Mouse (Mus musculus) forebrain, embryonic 15.5 days (tissue): ENCODE data around the gene Rnf8. TPM values are rescaled to one million over a fixed set of nuclear protein-coding genes. Genes with fewer than 3 reads are reported as not detected.
A peak's percentile ranks its signal among the peaks of the same experiment; 100 is the strongest.
"Not testable (repeated sequence)": the region's sequence is repeated elsewhere in the genome, so short reads cannot be mapped to it uniquely, and the experiment has no call there.

Experiments used
- ATAC-seq: fragments of 200-750 bp; cut with Nextera tagmentation; replicated peaks from 2 replicates; pipeline ENCODE4 v1.8.0; 2017; ENCODE audit warnings: mild to moderate bottlenecking, moderate TSS enrichment, moderate library complexity
- H3K27ac ChIP-seq: fragments of 300-500 bp; sonication (generic); replicated peaks from 2 replicates; pipeline ENCODE4 v1.5.1; 2015; ENCODE audit warnings: mild to moderate bottlenecking, inconsistent platforms
- H3K27me3 ChIP-seq: fragments of 300-500 bp; sonication (generic); 2 replicates; pipeline ENCODE4 v1.6.1; 2015; ENCODE audit warnings: inconsistent platforms
- H3K36me3 ChIP-seq: fragments of 300-500 bp; sonication (generic); 2 replicates; pipeline ENCODE4 v1.6.1; 2015; ENCODE audit warnings: mild to moderate bottlenecking, inconsistent platforms
- H3K4me1 ChIP-seq: fragments of 300-500 bp; sonication (generic); 2 replicates; pipeline ENCODE4 v1.6.1; 2015; ENCODE audit warnings: inconsistent platforms
- H3K4me2 ChIP-seq: fragments of 300-500 bp; sonication (generic); replicated peaks from 2 replicates; pipeline ENCODE4 v1.6.1; 2015; ENCODE audit warnings: mild to moderate bottlenecking, inconsistent platforms
- H3K4me3 ChIP-seq: fragments of 300-500 bp; sonication (generic); 2 replicates; pipeline ENCODE4 v1.5.1; 2015; ENCODE audit warnings: mild to moderate bottlenecking, inconsistent platforms
- H3K9ac ChIP-seq: fragments of 300-500 bp; sonication (generic); replicated peaks from 2 replicates; pipeline ENCODE4 v1.6.1; 2015; ENCODE audit warnings: mild to moderate bottlenecking, inconsistent platforms
- H3K9me3 ChIP-seq: fragments of 300-500 bp; sonication (generic); 2 replicates; pipeline ENCODE4 v1.6.1; 2016; ENCODE audit warnings: inconsistent platforms
- WGBS: fragments of 180-500 bp; shearing (Covaris S2); methylation state at CpG from one replicate; pipeline ENCODE4 v1.1.7; 2015; ENCODE audit warnings: mixed read lengths; 5-methylcytosine and 5-hydroxymethylcytosine counted together
- polyA plus RNA-seq: library from polyadenylated mRNA; unstranded; fragments of >200 nt; fragmentation: Nextera tagmentation; extraction: Ambion mirVana; gene quantifications from 2 replicates; pipeline ENCODE4 v1.2.1, GENCODE M21; 2015

The Rnf8 gene
- polyA plus RNA-seq, 1 experiment from 2014 or later: 97.0 TPM

GRCm38 (mm10) chr17:29595891-29596770 lies 18.5 kb upstream of the Rnf8 start:
- Histone ChIP-seq H3K4me1 (peaks cover 8% of the 10 kb centered on the region; the same call in 1 of the 2 replicates), H3K9ac (no peak overlapping the region), H3K36me3 (0 out of 2 replicates have a peak, but pooled peaks cover 6% of the 10 kb centered on the region), H3K27ac (no peak overlapping the region), H3K27me3 (no peaks in the 10 kb centered on the region), H3K4me2 (no peak overlapping the region), H3K9me3 (no peaks in the 10 kb centered on the region), H3K4me3 (no peak overlapping the region)
- no peak for ATAC-seq
- WGBS: 82% methylated on average over 15 of the region's 15 CpGs

DNA sequence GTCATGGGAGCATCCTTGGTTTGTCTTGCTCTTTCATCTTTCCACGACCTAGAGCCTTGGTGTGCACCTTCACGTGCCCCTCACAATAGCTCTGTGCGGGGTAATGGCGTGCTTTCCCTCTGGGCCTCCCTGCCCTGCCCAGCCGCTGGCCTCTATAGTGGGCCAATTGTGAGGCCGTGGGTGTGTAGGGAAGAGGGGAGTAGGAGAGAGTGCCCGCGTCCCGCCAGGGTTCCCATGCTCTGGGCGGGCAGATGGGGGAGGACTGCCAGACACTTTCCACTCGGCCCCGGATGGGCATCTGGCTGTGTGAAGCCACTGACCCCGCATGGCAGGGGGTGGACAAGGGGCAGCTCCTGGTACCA lies 17.8 kb upstream of the Rnf8 start:
- Histone ChIP-seq H3K36me3 (0 out of 2 replicates have a peak, but pooled peaks cover 6% of the 10 kb centered on the region), H3K27me3 (no peaks in the 10 kb centered on the region), H3K27ac (no peak overlapping the region), H3K9ac (no peak overlapping the region), H3K4me3 (no peak overlapping the region), H3K9me3 (no peaks in the 10 kb centered on the region), H3K4me2 (no peak overlapping the region), H3K4me1 (peaks cover 8% of the 10 kb centered on the region; the same call in 1 of the 2 replicates)
- ATAC-seq: 0 out of 2 replicates have a peak, but pooled peaks have one; percentile 26
- 79% methylated on average over 13 of the region's 13 CpGs for WGBS

- no peaks in the 10 kb centered on the region for H3K27me3 ChIP-seq
- 91% methylated on average over 14 of the region's 14 CpGs for WGBS
- H3K4me3 ChIP-seq: no peak overlapping the region
- no peak overlapping the region for H3K4me2 ChIP-seq
- ATAC-seq: no peak
- no peak overlapping the region for H3K27ac ChIP-seq
- H3K4me1 ChIP-seq: peaks cover 8% of the 10 kb centered on the region; the same call in 1 of the 2 replicates
- H3K9ac ChIP-seq: no peak overlapping the region
- no peaks in the 10 kb centered on the region for H3K9me3 ChIP-seq
- peaks cover 13% of the 10 kb centered on the region; the same call in 1 of the 2 replicates for H3K36me3 ChIP-seq
Observed at GRCm38 (mm10) chr17:29599051-29599450, 15.5 kb upstream of the Rnf8 start.

- Histone ChIP-seq H3K4me3 (no peak overlapping the region), H3K9me3 (no peaks in the 10 kb centered on the region), H3K27ac (no peak overlapping the region), H3K36me3 (peaks cover 13% of the 10 kb centered on the region; the same call in 1 of the 2 replicates), H3K27me3 (no peaks in the 10 kb centered on the region), H3K4me2 (no peak overlapping the region), H3K9ac (no peak overlapping the region), H3K4me1 (peaks cover 8% of the 10 kb centered on the region; the same call in 1 of the 2 replicates)
- WGBS: 84% methylated on average over 8 of the region's 8 CpGs
- no peak for ATAC-seq
Observed at GRCm38 (mm10) chr17:29599537-29599936, 15.1 kb upstream of the Rnf8 start.

- Histone ChIP-seq H3K9me3 (no peaks in the 10 kb centered on the region), H3K4me3 (no peak overlapping the region), H3K4me1 (peaks cover 8% of the 10 kb centered on the region; the same call in 1 of the 2 replicates), H3K27ac (no peak overlapping the region), H3K27me3 (no peaks in the 10 kb centered on the region), H3K4me2 (no peak overlapping the region), H3K9ac (no peak overlapping the region), H3K36me3 (peaks cover 16% of the 10 kb centered on the region)
- 86% methylated on average over 4 of the region's 4 CpGs for WGBS
- ATAC-seq: no peak
Observed at GRCm38 (mm10) chr17:29601391-29601790, 13.2 kb upstream of the Rnf8 start.

GRCm38 (mm10) chr17:29603283-29603682 lies 11.3 kb upstream of the Rnf8 start:
- WGBS: 24% methylated on average over 6 of the region's 6 CpGs
- no peaks in the 10 kb centered on the region for H3K27me3 ChIP-seq
- no peak overlapping the region for H3K4me2 ChIP-seq
- no peaks in the 10 kb centered on the region for H3K9me3 ChIP-seq
- no peaks in the 10 kb centered on the region for H3K4me1 ChIP-seq
- H3K27ac ChIP-seq: no peak overlapping the region
- 0 out of 2 replicates have a peak, but pooled peaks have one; percentile 27 for ATAC-seq
- peaks cover 16% of the 10 kb centered on the region for H3K36me3 ChIP-seq
- no peak overlapping the region for H3K4me3 ChIP-seq
- H3K9ac ChIP-seq: no peak overlapping the region

DNA sequence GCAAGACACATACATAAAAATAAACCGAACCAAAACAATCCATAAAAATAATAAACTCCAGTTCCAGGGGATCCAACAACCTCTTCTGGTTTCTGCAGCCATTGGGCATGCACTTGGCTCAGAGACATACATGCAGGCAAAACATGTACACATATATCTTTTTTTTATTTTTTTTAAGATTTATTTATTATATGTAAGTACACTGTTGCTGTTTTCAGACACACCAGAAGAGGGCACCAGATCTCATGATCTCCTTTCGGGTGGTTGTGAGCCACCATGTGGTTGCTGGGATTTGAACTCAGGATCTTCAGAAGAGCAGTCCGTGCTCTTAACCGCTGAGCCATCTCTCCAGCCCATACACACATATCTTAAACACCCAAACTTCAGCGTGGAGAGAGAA lies 1.1 kb upstream of the Rnf8 start:
- not testable (repeated sequence) for ATAC-seq, H3K27me3 ChIP-seq, H3K4me2 ChIP-seq, H3K9ac ChIP-seq, H3K4me3 ChIP-seq, H3K9me3 ChIP-seq, H3K36me3 ChIP-seq, H3K27ac ChIP-seq
- peaks cover 30% of the 10 kb centered on the region for H3K4me1 ChIP-seq
- WGBS: 88% methylated on average over 5 of the region's 5 CpGs

GRCm38 (mm10) chr17:29615024-29615551 lies 498 bp downstream of the Rnf8 start:
- peak overlapping the region; percentile 95 for H3K4me3 ChIP-seq
- no peaks in the 10 kb centered on the region for H3K9me3 ChIP-seq
- H3K27me3 ChIP-seq: no peaks in the 10 kb centered on the region
- H3K36me3 ChIP-seq: peaks cover 10% of the 10 kb centered on the region
- H3K4me1 ChIP-seq: peaks cover 30% of the 10 kb centered on the region
- ATAC-seq: peak; percentile 35; the same call in 1 of the 2 replicates
- peak overlapping the region; percentile 58 for H3K4me2 ChIP-seq
- WGBS: under 1% methylated on average over 43 of the region's 43 CpGs
- peak overlapping the region; percentile 98 for H3K9ac ChIP-seq
- H3K27ac ChIP-seq: peak overlapping the region; percentile 95

DNA sequence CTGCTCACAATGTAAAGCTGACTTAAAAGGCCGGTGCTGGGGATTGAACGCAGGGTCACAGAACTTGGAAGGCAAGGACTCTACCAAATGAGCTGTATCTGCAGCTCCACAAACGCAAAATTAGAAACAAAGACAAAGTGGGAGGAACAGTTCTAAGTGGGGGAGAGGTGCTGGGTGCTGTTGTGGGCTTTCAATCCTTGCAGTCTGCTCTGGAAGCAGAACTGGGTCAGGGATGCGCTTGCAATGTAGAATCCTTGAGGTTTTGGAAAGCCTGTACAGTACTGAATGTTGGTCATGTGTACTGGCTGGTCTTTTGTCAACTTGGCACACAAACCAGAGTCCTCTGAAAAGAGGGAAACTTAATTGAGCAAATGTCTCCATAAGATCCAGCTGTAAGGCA lies 1.0 kb downstream of the Rnf8 start:
- H3K4me1 ChIP-seq: peaks cover 30% of the 10 kb centered on the region
- H3K4me3 ChIP-seq: peak overlapping the region; percentile 95
- H3K27me3 ChIP-seq: no peaks in the 10 kb centered on the region
- H3K9ac ChIP-seq: peak overlapping the region; percentile 98
- 3% methylated on average over 4 of the region's 4 CpGs for WGBS
- ATAC-seq: no peak
- H3K36me3 ChIP-seq: peaks cover 12% of the 10 kb centered on the region
- H3K4me2 ChIP-seq: peak overlapping the region; percentile 58
- no peaks in the 10 kb centered on the region for H3K9me3 ChIP-seq
- H3K27ac ChIP-seq: peak overlapping the region; percentile 95

DNA sequence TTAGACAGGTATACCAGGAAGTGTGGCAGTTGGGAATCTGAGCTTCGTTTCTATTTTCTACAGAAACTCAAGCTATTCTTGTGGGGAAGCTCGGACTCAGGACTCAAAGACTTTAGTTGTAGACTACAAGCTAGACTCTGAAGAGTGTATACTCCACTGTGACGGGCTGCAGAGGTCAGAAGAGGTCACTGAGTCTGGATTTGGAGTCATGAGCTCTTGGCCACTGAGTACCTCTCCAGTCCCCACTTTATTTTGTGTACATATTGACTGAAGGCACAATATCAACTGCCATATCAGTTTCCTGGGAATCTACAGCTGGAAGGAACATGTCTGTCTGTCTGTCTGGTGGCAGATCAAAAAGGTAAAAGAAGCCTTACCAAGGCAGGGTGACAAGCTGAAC lies 4.6 kb downstream of the Rnf8 start:
- Histone ChIP-seq H3K9ac (no peak overlapping the region), H3K27me3 (no peaks in the 10 kb centered on the region), H3K4me3 (no peak overlapping the region), H3K4me2 (no peak overlapping the region), H3K9me3 (no peaks in the 10 kb centered on the region), H3K4me1 (peaks cover 25% of the 10 kb centered on the region), H3K36me3 (peaks cover 42% of the 10 kb centered on the region), H3K27ac (no peak overlapping the region)
- no peak for ATAC-seq
- WGBS: 91% methylated on average over 3 of the region's 3 CpGs

DNA sequence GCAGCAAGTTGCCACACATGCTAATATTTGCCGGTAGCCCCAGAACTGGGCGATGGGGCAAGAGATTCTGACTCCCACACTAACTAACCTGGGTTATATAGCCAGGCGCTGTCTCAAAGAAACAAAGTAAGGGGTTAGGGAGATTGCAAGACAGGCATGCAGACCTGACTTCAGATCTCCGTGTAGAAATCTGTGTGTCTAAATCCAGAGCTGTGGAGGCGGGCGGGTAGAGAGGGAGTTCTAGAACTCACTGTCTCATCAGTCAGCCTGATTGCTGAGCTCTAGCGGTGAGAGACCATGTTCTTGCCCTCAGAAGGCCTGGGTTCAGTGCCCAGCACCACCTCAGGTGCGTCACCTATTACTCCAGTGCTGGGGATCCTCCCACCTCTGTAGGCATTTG lies 8.9 kb downstream of the Rnf8 start:
- no peaks in the 10 kb centered on the region for H3K9me3 ChIP-seq
- H3K9ac ChIP-seq: no peak overlapping the region
- H3K4me3 ChIP-seq: no peak overlapping the region
- H3K27me3 ChIP-seq: no peaks in the 10 kb centered on the region
- no peaks in the 10 kb centered on the region for H3K4me1 ChIP-seq
- WGBS: 97% methylated on average over 8 of the region's 8 CpGs
- H3K36me3 ChIP-seq: peaks cover 75% of the 10 kb centered on the region
- no peak overlapping the region for H3K27ac ChIP-seq
- no peak overlapping the region for H3K4me2 ChIP-seq
- ATAC-seq: no peak

GRCm38 (mm10) chr17:29627285-29627684 lies 12.7 kb downstream of the Rnf8 start:
- Histone ChIP-seq H3K4me1 (no peaks in the 10 kb centered on the region), H3K4me3 (no peak overlapping the region), H3K27ac (no peak overlapping the region), H3K36me3 (peaks cover 81% of the 10 kb centered on the region), H3K9ac (no peak overlapping the region), H3K4me2 (no peak overlapping the region), H3K27me3 (no peaks in the 10 kb centered on the region), H3K9me3 (no peaks in the 10 kb centered on the region)
- ATAC-seq: no peak
- 92% methylated on average over 9 of the region's 9 CpGs for WGBS
